Mouse (Mus musculus): ENCODE measurements at regions not wholly inside any gene's neighbourhood (a gene's known extent, or its start where the extent isn't known, plus 50 kb on each side); places are given as distances from the start of the nearest gene placed in this dataset.

GRCm38 (mm10) chr16:42586196-42586595 is 245.7 kb upstream of the Gap43 start:
- Histone ChIP-seq H3K27ac (replicated peaks; ENCODE audit: low read depth, low read length) (no peak overlapping the region), H3K36me3 (ENCODE audit: control insufficient read depth, insufficient read depth, low read length) (no peaks in the 10 kb centered on the region), H3K4me2 (replicated peaks; ENCODE audit: low read depth, low read length, severe bottlenecking) (no peak overlapping the region), H3K9ac (ENCODE audit: low read depth, low read length, severe bottlenecking) (no peak overlapping the region), H3K4me1 (ENCODE audit: control insufficient read depth, insufficient read depth, low read length) (no peaks in the 10 kb centered on the region), H3K27me3 (ENCODE audit: control insufficient read depth, insufficient read depth, low read length) (no peaks in the 10 kb centered on the region), H3K4me3 (replicated peaks; ENCODE audit: low read length) (no peak overlapping the region), H3K9me3 (ENCODE audit: control insufficient read depth, low read length) (no peaks in the 10 kb centered on the region)
- ATAC-seq (ENCODE audit: low FRiP score, low read depth) (no peak), DNase-seq (ENCODE audit: low spot score) (no peak)
- no peak for TF ChIP-seq POLR2A (IDR thresholded peaks at IDR 0.05; ENCODE audit: borderline replicate concordance, extremely low read depth, insufficient read depth, insufficient read length)

DNA sequence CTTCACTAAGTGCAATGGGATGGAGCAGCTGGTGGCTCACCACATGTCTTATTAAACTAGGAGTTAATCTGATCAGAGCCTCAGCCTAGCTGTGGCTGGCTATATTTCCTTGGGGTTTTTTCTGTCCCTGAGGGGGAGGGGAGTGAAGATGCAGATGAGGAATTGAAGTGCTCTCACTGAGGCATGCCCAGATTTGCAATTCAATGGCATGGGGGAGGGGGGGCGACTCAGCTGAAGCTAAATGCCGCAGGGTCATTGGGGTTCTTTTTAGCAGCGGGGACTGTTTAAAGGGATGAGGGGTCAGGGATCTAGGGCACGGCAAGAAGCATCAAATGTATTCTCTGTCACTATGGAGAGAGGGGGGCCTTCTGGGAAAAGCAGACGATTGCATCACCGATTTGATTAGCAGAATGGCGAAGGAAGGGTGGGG is 235.1 kb upstream of the Gap43 start:
- Histone ChIP-seq H3K4me2 (replicated peaks; ENCODE audit: low read depth, low read length, severe bottlenecking) (no peak overlapping the region), H3K27ac (replicated peaks; ENCODE audit: low read depth, low read length) (no peak overlapping the region), H3K9ac (ENCODE audit: low read depth, low read length, severe bottlenecking) (no peak overlapping the region), H3K4me1 (ENCODE audit: control insufficient read depth, insufficient read depth, low read length) (no peaks in the 10 kb centered on the region), H3K36me3 (ENCODE audit: control insufficient read depth, insufficient read depth, low read length) (no peaks in the 10 kb centered on the region), H3K4me3 (replicated peaks; ENCODE audit: low read length) (no peak overlapping the region), H3K9me3 (ENCODE audit: control insufficient read depth, low read length) (no peaks in the 10 kb centered on the region), H3K27me3 (ENCODE audit: control insufficient read depth, insufficient read depth, low read length) (no peaks in the 10 kb centered on the region)
- DNase-seq (ENCODE audit: low spot score) (no peak), ATAC-seq (ENCODE audit: low FRiP score, low read depth) (no peak)
- no peak for TF ChIP-seq POLR2A (IDR thresholded peaks at IDR 0.05; ENCODE audit: borderline replicate concordance, extremely low read depth, insufficient read depth, insufficient read length)
- 4% methylated on average over 7 of the region's 7 CpGs for whole genome bisulfite sequencing

DNA sequence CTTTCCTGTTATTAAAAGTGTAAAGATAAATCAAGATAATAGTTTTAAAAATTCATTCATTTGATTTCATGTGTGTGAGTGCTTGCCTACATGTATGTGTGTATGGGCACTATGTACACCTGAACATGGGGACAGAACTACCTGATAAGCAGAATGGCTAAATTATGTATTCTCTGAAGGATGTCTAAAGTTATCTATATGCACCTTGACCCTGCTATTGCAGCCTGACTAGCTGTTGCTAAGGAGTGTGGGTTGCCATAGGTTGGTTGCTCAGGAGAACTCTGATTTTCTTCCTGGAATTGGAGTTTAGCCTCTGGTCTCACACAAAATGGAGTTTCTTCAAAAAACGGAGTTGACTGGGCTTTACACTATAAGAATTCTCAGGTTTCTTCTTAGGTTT is 234.5 kb upstream of the Gap43 start:
- H3K9ac ChIP-seq (ENCODE audit: low read depth, low read length, severe bottlenecking), result no peak overlapping the region
- no peak overlapping the region for H3K4me3 ChIP-seq (replicated peaks; ENCODE audit: low read length)
- H3K27ac ChIP-seq (replicated peaks; ENCODE audit: low read depth, low read length), result no peak overlapping the region
- H3K9me3 ChIP-seq (ENCODE audit: control insufficient read depth, low read length), result no peaks in the 10 kb centered on the region
- no peak overlapping the region for H3K4me2 ChIP-seq (replicated peaks; ENCODE audit: low read depth, low read length, severe bottlenecking)
- H3K4me1 ChIP-seq (ENCODE audit: control insufficient read depth, insufficient read depth, low read length), result no peaks in the 10 kb centered on the region
- 19% methylated on average over 1 of the region's 1 CpGs for WGBS
- no peak for ATAC-seq (ENCODE audit: low FRiP score, low read depth)
- no peaks in the 10 kb centered on the region for H3K27me3 ChIP-seq (ENCODE audit: control insufficient read depth, insufficient read depth, low read length)
- no peaks in the 10 kb centered on the region for H3K36me3 ChIP-seq (ENCODE audit: control insufficient read depth, insufficient read depth, low read length)
- no peak for TF ChIP-seq POLR2A (IDR thresholded peaks at IDR 0.05; ENCODE audit: borderline replicate concordance, extremely low read depth, insufficient read depth, insufficient read length)
- DNase-seq (ENCODE audit: low spot score), result no peak

DNA sequence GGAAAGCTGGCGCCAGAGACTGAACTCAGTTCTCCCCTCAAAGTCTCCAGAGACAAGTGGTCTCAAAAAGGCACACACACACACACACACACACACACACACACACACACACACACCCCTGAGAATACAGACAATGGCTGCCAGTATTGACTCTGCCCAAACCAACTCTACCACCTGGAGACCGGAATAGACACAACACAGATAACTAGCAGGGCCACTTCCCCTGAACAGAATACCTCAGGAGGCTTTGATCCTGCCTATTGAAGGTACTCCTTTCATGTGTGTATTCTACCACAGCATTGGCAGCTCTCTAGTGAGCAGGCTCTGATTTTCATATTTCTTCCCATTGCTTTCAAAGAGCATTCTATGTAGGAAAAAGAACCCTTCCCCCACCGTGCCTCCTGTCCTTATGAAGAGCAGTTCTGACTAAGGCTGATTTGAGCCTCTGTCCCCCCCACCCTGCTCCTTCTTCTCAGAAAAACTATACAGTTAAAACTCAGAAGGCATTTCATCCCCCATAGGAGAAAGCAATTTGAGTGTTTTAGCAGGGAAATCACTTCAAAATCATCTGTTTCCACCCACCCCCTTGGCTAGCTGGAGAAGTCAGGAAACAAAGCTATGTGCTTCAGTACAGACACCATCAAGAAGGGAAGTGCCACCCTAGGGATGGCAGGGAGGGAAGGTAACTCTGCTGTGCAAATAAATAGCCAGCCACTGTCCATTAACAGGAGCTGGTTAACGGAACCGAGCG is 230.0 kb upstream of the Gap43 start:
- Histone ChIP-seq H3K4me1 (ENCODE audit: control insufficient read depth, insufficient read depth, low read length) (no peaks in the 10 kb centered on the region), H3K4me2 (replicated peaks; ENCODE audit: low read depth, low read length, severe bottlenecking) (no peak overlapping the region), H3K9me3 (ENCODE audit: control insufficient read depth, low read length) (no peaks in the 10 kb centered on the region), H3K9ac (ENCODE audit: low read depth, low read length, severe bottlenecking) (no peak overlapping the region), H3K27ac (replicated peaks; ENCODE audit: low read depth, low read length) (no peak overlapping the region), H3K27me3 (ENCODE audit: control insufficient read depth, insufficient read depth, low read length) (no peaks in the 10 kb centered on the region), H3K4me3 (replicated peaks; ENCODE audit: low read length) (no peak overlapping the region), H3K36me3 (ENCODE audit: control insufficient read depth, insufficient read depth, low read length) (no peaks in the 10 kb centered on the region)
- no peak for TF ChIP-seq POLR2A (IDR thresholded peaks at IDR 0.05; ENCODE audit: borderline replicate concordance, extremely low read depth, insufficient read depth, insufficient read length)
- 81% methylated on average over 6 of the region's 6 CpGs for WGBS
- ATAC-seq (ENCODE audit: low FRiP score, low read depth), result no peak
- no peak for DNase-seq (ENCODE audit: low spot score)

DNA sequence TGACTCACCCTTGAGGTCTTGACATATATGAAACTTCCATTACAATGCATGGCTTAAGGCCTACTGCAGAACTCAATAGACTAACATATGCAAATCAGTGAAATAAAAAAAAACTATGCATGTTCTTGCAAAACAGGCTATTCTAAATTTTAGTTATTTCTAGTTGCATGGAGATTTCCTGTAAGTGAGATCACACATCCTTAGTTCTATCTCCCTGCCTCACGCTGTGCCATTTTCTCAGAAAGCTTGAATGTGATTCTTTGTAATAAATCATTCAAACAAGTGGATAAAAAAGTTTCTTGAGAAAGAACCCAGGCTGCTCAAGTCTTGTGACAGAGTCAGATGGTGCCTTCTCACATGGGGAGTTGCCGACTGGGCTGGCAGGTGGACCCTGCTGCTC is 228.9 kb upstream of the Gap43 start:
- H3K9ac ChIP-seq (ENCODE audit: low read depth, low read length, severe bottlenecking), result no peak overlapping the region
- TF ChIP-seq POLR2A (IDR thresholded peaks at IDR 0.05; ENCODE audit: borderline replicate concordance, extremely low read depth, insufficient read depth, insufficient read length), result no peak
- H3K27me3 ChIP-seq (ENCODE audit: control insufficient read depth, insufficient read depth, low read length), result no peaks in the 10 kb centered on the region
- ATAC-seq (ENCODE audit: low FRiP score, low read depth) (no peak), DNase-seq (ENCODE audit: low spot score) (no peak)
- no peak overlapping the region for H3K4me3 ChIP-seq (replicated peaks; ENCODE audit: low read length)
- no peak overlapping the region for H3K4me2 ChIP-seq (replicated peaks; ENCODE audit: low read depth, low read length, severe bottlenecking)
- 82% methylated on average over 2 of the region's 2 CpGs for WGBS
- H3K27ac ChIP-seq (replicated peaks; ENCODE audit: low read depth, low read length), result no peak overlapping the region
- no peaks in the 10 kb centered on the region for H3K4me1 ChIP-seq (ENCODE audit: control insufficient read depth, insufficient read depth, low read length)
- H3K9me3 ChIP-seq (ENCODE audit: control insufficient read depth, low read length), result no peaks in the 10 kb centered on the region
- H3K36me3 ChIP-seq (ENCODE audit: control insufficient read depth, insufficient read depth, low read length), result no peaks in the 10 kb centered on the region
